Comparison of ENCODE assay signal across 25 mouse cellular contexts in genomic region chr13:38520299-38520698, GRCm38 (mm10).
"Had no signal": no experiment of that assay in that cellular context is flagged by ENCODE, and none has a peak within 500 bp of the region (broad histone marks: within the 10 kb centered on the region; RNA-seq: fewer than 3 reads in every experiment).

No protein-coding gene starts in this region.

- H3K9me3 ChIP-seq: heart, embryonic 10.5 days; heart, embryonic 12.5 days; hindbrain, embryonic 10.5 days; hindbrain, embryonic 12.5 days; intestine, embryonic 15.5 days; limb, embryonic 13.5 days; limb, embryonic 15.5 days; liver, embryonic 12.5 days had no signal

- ATAC-seq: hindbrain, embryonic 16.5 days; inflammation-experienced regulatory T-cells, adult 6 months; intestine, embryonic 15.5 days; intestine, postnatal 0 days; liver, embryonic 12.5 days had no signal

- H3K27ac ChIP-seq: heart, embryonic 10.5 days; hindbrain, embryonic 10.5 days; hindbrain, embryonic 12.5 days; hindbrain, embryonic 14.5 days; intestine, embryonic 15.5 days; layer of hippocampus, adult 2 months; limb, embryonic 13.5 days; limb, embryonic 15.5 days; liver, embryonic 12.5 days; liver, embryonic 14.5 days had no signal

- H3K4me1 ChIP-seq: hindbrain, embryonic 10.5 days; hindbrain, embryonic 12.5 days; limb, embryonic 13.5 days had no signal

- DNase-seq: gastrocnemius, postnatal 10 days; gastrocnemius, postnatal 25 days; heart, adult 18-20 months; heart, postnatal 10 days; heart, postnatal 4 days; kidney, adult 18-20 months; kidney, adult 8-10 months; kidney, postnatal 10 days; kidney, postnatal 25 days; kidney, postnatal 4 days; left cerebral cortex, postnatal 4 days had no signal

- H3K4me2 ChIP-seq: heart, embryonic 12.5 days; hindbrain, embryonic 12.5 days; hindbrain, embryonic 14.5 days; intestine, embryonic 15.5 days; limb, embryonic 13.5 days; limb, embryonic 15.5 days; liver, embryonic 12.5 days had no signal

- H3K9ac ChIP-seq: heart, embryonic 12.5 days; hindbrain, embryonic 12.5 days; hindbrain, embryonic 14.5 days; intestine, embryonic 15.5 days; limb, embryonic 13.5 days; limb, embryonic 15.5 days; liver, embryonic 12.5 days; liver, embryonic 14.5 days had no signal

- H3K27me3 ChIP-seq: heart, embryonic 12.5 days; hindbrain, embryonic 12.5 days; intestine, embryonic 15.5 days; limb, embryonic 13.5 days; limb, embryonic 15.5 days; liver, embryonic 12.5 days had no signal

- H3K4me3 ChIP-seq: heart, embryonic 10.5 days; heart, embryonic 12.5 days; hindbrain, embryonic 10.5 days; hindbrain, embryonic 12.5 days; intestine, embryonic 15.5 days; layer of hippocampus, adult 2 months; limb, embryonic 13.5 days; limb, embryonic 15.5 days; liver, embryonic 12.5 days had no signal
